Mouse (Mus musculus): ENCODE results near the gene Pbld2. TPM values are rescaled to one million over a fixed set of nuclear protein-coding genes. Genes with fewer than 3 reads are reported as not detected.

Gene Pbld2
- polyA plus RNA-seq (2015; fragmentation: Nextera tagmentation; extraction: Ambion mirVana): 36.2 and 43.7 TPM in 2 replicates

GRCm38 (mm10) chr10:63023749-63024579 is at the start of gene Pbld2, which contains the start of gene Hnrnph3:
Gene Pbld2, plus strand, starts transcription at chr10:63024315.
Gene Hnrnph3, minus strand, starts transcription at chr10:63024217.
- Histone ChIP-seq H3K9me3 (ENCODE audit: control insufficient read depth) (no peaks in the 10 kb centered on the region), H3K27ac (ENCODE audit: low read depth, low read length) (peak within 1 kb of the TSS; percentile 100), H3K9ac (ENCODE audit: low read depth, low read length) (peak within 1 kb of the TSS; percentile 99), H3K4me3 (ENCODE audit: low read depth, low read length) (peak within 1 kb of the TSS; percentile 98), H3K36me3 (ENCODE audit: control insufficient read depth, insufficient read depth) (no peaks in the 10 kb centered on the region), H3K27me3 (replicated peaks; ENCODE audit: control insufficient read depth, insufficient read depth, low read length) (no peaks in the 10 kb centered on the region), H3K4me1 (replicated peaks; ENCODE audit: control insufficient read depth, insufficient read depth, low read length) (peaks cover 3% of the 10 kb centered on the region; the same call in 1 of the 2 replicates), H3K4me2 (replicated peaks; ENCODE audit: low read depth) (peak within 1 kb of the TSS; percentile 89)
- no peak for TF ChIP-seq CTCF (IDR thresholded peaks at IDR 0.05; ENCODE audit: low read depth)
- WGBS: under 1% methylated on average over 65 of the region's 69 CpGs
- peak; percentile 96 for ATAC-seq

GRCm38 (mm10) chr10:62979667-62980038 is 44.5 kb upstream of the Pbld2 start:
- Histone ChIP-seq H3K27ac (ENCODE audit: low read depth, low read length) (no peak overlapping the region), H3K27me3 (replicated peaks; ENCODE audit: control insufficient read depth, insufficient read depth, low read length) (no peaks in the 10 kb centered on the region), H3K4me3 (ENCODE audit: low read depth, low read length) (peak overlapping the region; percentile 70), H3K36me3 (ENCODE audit: control insufficient read depth, insufficient read depth) (no peaks in the 10 kb centered on the region; the same call in 1 of the 2 replicates), H3K4me2 (replicated peaks; ENCODE audit: low read depth) (peak overlapping the region; percentile 67), H3K9me3 (ENCODE audit: control insufficient read depth) (no peaks in the 10 kb centered on the region), H3K4me1 (replicated peaks; ENCODE audit: control insufficient read depth, insufficient read depth, low read length) (no peaks in the 10 kb centered on the region), H3K9ac (ENCODE audit: low read depth, low read length) (no peak overlapping the region)
- no peak for ATAC-seq
- 16% methylated on average over 10 of the region's 10 CpGs for WGBS
- no peak for TF ChIP-seq CTCF (IDR thresholded peaks at IDR 0.05; ENCODE audit: low read depth)

- TF ChIP-seq CTCF (IDR thresholded peaks at IDR 0.05; ENCODE audit: low read depth): peak; percentile 73
- Histone ChIP-seq H3K27ac (ENCODE audit: low read depth, low read length) (peak within 1 kb of the TSS; percentile 30; the same call in 1 of the 2 replicates), H3K9me3 (ENCODE audit: control insufficient read depth) (no peaks in the 10 kb centered on the region), H3K9ac (ENCODE audit: low read depth, low read length) (peak within 1 kb of the TSS; percentile 60), H3K36me3 (ENCODE audit: control insufficient read depth, insufficient read depth) (peaks cover under 1% of the 10 kb centered on the region; the same call in 1 of the 2 replicates), H3K4me1 (replicated peaks; ENCODE audit: control insufficient read depth, insufficient read depth, low read length) (no peaks in the 10 kb centered on the region), H3K27me3 (replicated peaks; ENCODE audit: control insufficient read depth, insufficient read depth, low read length) (no peaks in the 10 kb centered on the region), H3K4me3 (ENCODE audit: low read depth, low read length) (peak within 1 kb of the TSS; percentile 70), H3K4me2 (replicated peaks; ENCODE audit: low read depth) (peak within 1 kb of the TSS; percentile 67)
- under 1% methylated on average over 74 of the region's 77 CpGs for WGBS
- ATAC-seq: peak; percentile 86
Observed at GRCm38 (mm10) chr10:62980039-62980954, 43.8 kb upstream of the Pbld2 start, which contains the start of gene Rufy2. Gene Rufy2, plus strand, starts transcription at chr10:62980223.

DNA sequence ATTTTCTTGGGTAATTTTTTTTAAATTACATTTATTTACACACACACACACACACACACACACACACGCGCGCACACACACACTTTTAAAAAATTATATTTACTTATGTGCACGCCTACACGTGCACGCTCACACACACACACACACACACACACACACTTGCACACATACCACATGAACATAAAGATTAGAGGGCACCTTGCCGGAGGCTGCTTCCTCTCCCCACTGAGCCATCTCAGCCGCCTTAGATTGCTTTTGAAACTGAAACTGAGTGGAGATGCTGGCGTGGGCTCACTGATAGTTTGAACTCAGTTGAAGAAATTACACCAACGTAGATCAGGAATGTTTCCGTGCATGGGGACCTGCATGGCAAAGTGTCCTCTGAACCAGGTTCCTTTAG is 40.0 kb upstream of the Pbld2 start:
- Histone ChIP-seq H3K4me2 (replicated peaks; ENCODE audit: low read depth) (no peak overlapping the region), H3K27me3 (replicated peaks; ENCODE audit: control insufficient read depth, insufficient read depth, low read length) (no peaks in the 10 kb centered on the region), H3K27ac (ENCODE audit: low read depth, low read length) (0 out of 2 replicates have a peak overlapping the region, but pooled peaks have one; percentile 21), H3K9me3 (ENCODE audit: control insufficient read depth) (no peaks in the 10 kb centered on the region), H3K4me3 (ENCODE audit: low read depth, low read length) (no peak overlapping the region), H3K36me3 (ENCODE audit: control insufficient read depth, insufficient read depth) (peaks cover 7% of the 10 kb centered on the region; the same call in 1 of the 2 replicates), H3K9ac (ENCODE audit: low read depth, low read length) (no peak overlapping the region), H3K4me1 (replicated peaks; ENCODE audit: control insufficient read depth, insufficient read depth, low read length) (no peaks in the 10 kb centered on the region)
- 80% methylated on average over 11 of the region's 11 CpGs for WGBS
- no peak for ATAC-seq
- no peak for TF ChIP-seq CTCF (IDR thresholded peaks at IDR 0.05; ENCODE audit: low read depth)

DNA sequence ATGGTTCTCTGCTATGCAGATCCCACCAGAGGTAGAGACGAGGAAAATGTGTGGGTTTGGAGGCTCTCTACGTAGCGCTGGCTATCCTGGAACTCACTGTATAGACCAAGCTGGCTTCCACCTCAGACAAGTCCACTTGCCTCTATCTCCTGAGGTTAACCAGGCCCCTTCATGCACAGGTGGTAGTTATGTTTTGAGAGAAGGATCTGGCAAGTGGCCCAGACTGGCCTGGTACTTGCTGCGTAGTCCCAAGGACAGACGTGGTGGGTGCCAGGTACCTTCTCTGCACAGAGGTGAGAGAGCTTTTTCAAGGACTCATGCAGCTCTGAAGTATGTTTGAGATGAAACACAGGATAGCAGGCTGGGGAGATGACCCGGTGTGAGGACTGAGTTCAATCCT is 39.6 kb upstream of the Pbld2 start:
- H3K27me3 ChIP-seq (replicated peaks; ENCODE audit: control insufficient read depth, insufficient read depth, low read length): no peaks in the 10 kb centered on the region
- ATAC-seq: no peak
- H3K9me3 ChIP-seq (ENCODE audit: control insufficient read depth): no peaks in the 10 kb centered on the region
- H3K27ac ChIP-seq (ENCODE audit: low read depth, low read length): 0 out of 2 replicates have a peak overlapping the region, but pooled peaks have one; percentile 21
- peaks cover 11% of the 10 kb centered on the region; the same call in 1 of the 2 replicates for H3K36me3 ChIP-seq (ENCODE audit: control insufficient read depth, insufficient read depth)
- H3K4me2 ChIP-seq (replicated peaks; ENCODE audit: low read depth): no peak overlapping the region
- WGBS: 88% methylated on average over 6 of the region's 6 CpGs
- no peak overlapping the region for H3K9ac ChIP-seq (ENCODE audit: low read depth, low read length)
- TF ChIP-seq CTCF (IDR thresholded peaks at IDR 0.05; ENCODE audit: low read depth): no peak
- H3K4me1 ChIP-seq (replicated peaks; ENCODE audit: control insufficient read depth, insufficient read depth, low read length): no peaks in the 10 kb centered on the region
- H3K4me3 ChIP-seq (ENCODE audit: low read depth, low read length): no peak overlapping the region

Measured in intestine, postnatal 0 days (tissue).